Mouse (Mus musculus): ENCODE measurements around the gene Nek2. TPM values are rescaled to one million over a fixed set of nuclear protein-coding genes. Genes with fewer than 3 reads are reported as not detected.

Gene Nek2
- total and polyA plus RNA-seq, 3 experiments, result 17.3 to 61.9 (median 40.6) TPM

DNA sequence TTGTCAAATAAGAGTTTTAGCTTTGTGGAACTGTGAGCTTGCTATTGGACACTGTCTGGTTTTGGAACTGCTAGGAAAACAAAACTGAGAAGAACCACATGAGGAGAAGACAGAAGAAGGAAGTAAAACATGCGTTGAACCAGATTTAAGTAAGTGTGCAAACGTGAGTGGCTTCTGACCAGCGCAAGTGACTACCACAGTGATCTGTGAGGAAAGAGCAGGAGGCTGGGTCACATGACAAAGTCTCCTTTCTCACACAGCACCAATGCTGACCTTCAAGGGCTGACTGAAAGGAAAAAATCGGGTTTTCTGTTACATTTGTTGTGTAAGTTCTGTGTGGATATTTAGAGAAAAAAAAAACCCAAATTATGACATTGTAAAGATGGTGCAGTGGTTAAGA lies 28.3 kb downstream of the Nek2 start:
- no peak overlapping the region for H3K4me3 ChIP-seq (ENCODE audit: low read depth, low read length)
- ATAC-seq (ENCODE audit: extremely low read depth, insufficient number of reproducible peaks, low FRiP score, poor library complexity, severe bottlenecking) (no peak), DNase-seq (ENCODE audit: low spot score) (no peak)
- H3K4me1 ChIP-seq (ENCODE audit: insufficient read depth, low read depth, low read length), result peaks cover 42% of the 10 kb centered on the region
- no peaks in the 10 kb centered on the region for H3K9me3 ChIP-seq (replicated peaks)
- TF ChIP-seq POLR2AphosphoS5 (IDR thresholded peaks at IDR 0.05; ENCODE audit: insufficient replicate concordance, low read depth, low read length) (no peak), TAL1 (conservative IDR thresholded peaks at IDR 0.05; ENCODE audit: low read depth, low read length) (no peak), GATA2 (IDR thresholded peaks at IDR 0.05; ENCODE audit: borderline replicate concordance, low read depth, low read length) (no peak), GATA1 (IDR thresholded peaks at IDR 0.05; ENCODE audit: borderline replicate concordance, low read length) (no peak), CTCF (IDR thresholded peaks at IDR 0.05; ENCODE audit: low read depth, low read length) (no peak)
- no peaks in the 10 kb centered on the region for H3K36me3 ChIP-seq (replicated peaks)
- H3K27me3 ChIP-seq (ENCODE audit: insufficient read depth, low read length), result peaks cover 7% of the 10 kb centered on the region; the same call in 1 of the 2 replicates

DNA sequence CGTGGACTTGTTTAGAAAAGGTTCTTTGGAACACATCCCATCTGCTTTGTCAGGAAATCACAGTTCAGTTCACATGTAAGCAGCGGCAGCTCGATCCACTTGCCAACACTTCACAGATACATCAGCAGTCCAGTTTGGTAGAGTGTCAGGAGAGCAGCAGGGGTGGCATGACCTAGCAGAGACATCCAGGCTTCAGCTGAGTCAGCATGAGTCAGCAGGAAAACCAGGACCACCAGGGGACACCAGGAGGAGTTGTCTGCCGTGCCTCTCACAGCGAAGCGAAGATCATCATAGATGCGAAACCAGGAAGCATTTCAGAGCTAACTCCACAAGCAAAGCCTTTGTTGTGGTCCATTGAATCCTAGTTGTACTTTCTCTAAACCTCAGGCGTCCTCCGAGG lies 32.2 kb downstream of the Nek2 start:
- no peak for TF ChIP-seq CTCF (IDR thresholded peaks at IDR 0.05; ENCODE audit: low read depth, low read length)
- TF ChIP-seq TAL1 (conservative IDR thresholded peaks at IDR 0.05; ENCODE audit: low read depth, low read length), result no peak
- TF ChIP-seq GATA1 (IDR thresholded peaks at IDR 0.05; ENCODE audit: borderline replicate concordance, low read length), result no peak
- no peak for TF ChIP-seq GATA2 (IDR thresholded peaks at IDR 0.05; ENCODE audit: borderline replicate concordance, low read depth, low read length)
- no peak for TF ChIP-seq POLR2AphosphoS5 (IDR thresholded peaks at IDR 0.05; ENCODE audit: insufficient replicate concordance, low read depth, low read length)
- Histone ChIP-seq H3K27me3 (ENCODE audit: insufficient read depth, low read length) (peaks cover 5% of the 10 kb centered on the region; the same call in 1 of the 2 replicates), H3K4me1 (ENCODE audit: insufficient read depth, low read depth, low read length) (peaks cover 69% of the 10 kb centered on the region), H3K9me3 (replicated peaks) (no peaks in the 10 kb centered on the region), H3K4me3 (ENCODE audit: low read depth, low read length) (peak overlapping the region; percentile 31; the same call in 1 of the 2 replicates), H3K36me3 (replicated peaks) (no peaks in the 10 kb centered on the region)
- peak; percentile 33 for DNase-seq (ENCODE audit: low spot score)
- ATAC-seq (ENCODE audit: extremely low read depth, insufficient number of reproducible peaks, low FRiP score, poor library complexity, severe bottlenecking), result 0 out of 2 replicates have a peak, but pooled peaks have one; percentile 9

DNA sequence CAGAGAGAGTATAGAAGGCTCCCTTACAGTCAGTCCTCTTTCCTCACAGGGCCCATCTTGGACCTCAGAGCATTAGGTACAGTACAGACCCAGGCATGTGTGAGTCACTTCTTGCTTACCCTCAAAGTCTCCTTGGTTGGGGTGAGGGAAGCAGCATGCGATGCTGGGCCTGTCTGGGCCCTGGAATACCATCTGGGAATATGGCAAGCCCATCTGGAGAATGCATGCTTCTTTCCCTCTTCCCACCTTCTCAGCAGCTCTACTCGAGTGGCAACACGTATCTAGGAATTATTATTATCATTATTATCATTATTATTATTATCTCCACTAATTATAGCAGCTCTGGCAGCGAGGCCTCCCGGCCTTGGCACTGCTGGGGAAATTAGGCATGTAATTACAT lies 33.5 kb downstream of the Nek2 start:
- ATAC-seq (ENCODE audit: extremely low read depth, insufficient number of reproducible peaks, low FRiP score, poor library complexity, severe bottlenecking), result no peak
- Histone ChIP-seq H3K4me3 (ENCODE audit: low read depth, low read length) (peak overlapping the region; percentile 49; the same call in 1 of the 2 replicates), H3K27me3 (ENCODE audit: insufficient read depth, low read length) (peaks cover 2% of the 10 kb centered on the region; the same call in 1 of the 2 replicates), H3K9me3 (replicated peaks) (no peaks in the 10 kb centered on the region), H3K4me1 (ENCODE audit: insufficient read depth, low read depth, low read length) (peaks cover 70% of the 10 kb centered on the region), H3K36me3 (replicated peaks) (no peaks in the 10 kb centered on the region)
- DNase-seq (ENCODE audit: low spot score), result no peak
- no peak for TF ChIP-seq GATA1 (IDR thresholded peaks at IDR 0.05; ENCODE audit: borderline replicate concordance, low read length)
- TF ChIP-seq POLR2AphosphoS5 (IDR thresholded peaks at IDR 0.05; ENCODE audit: insufficient replicate concordance, low read depth, low read length), result no peak
- no peak for TF ChIP-seq TAL1 (conservative IDR thresholded peaks at IDR 0.05; ENCODE audit: low read depth, low read length)
- no peak for TF ChIP-seq CTCF (IDR thresholded peaks at IDR 0.05; ENCODE audit: low read depth, low read length)
- no peak for TF ChIP-seq GATA2 (IDR thresholded peaks at IDR 0.05; ENCODE audit: borderline replicate concordance, low read depth, low read length)

DNA sequence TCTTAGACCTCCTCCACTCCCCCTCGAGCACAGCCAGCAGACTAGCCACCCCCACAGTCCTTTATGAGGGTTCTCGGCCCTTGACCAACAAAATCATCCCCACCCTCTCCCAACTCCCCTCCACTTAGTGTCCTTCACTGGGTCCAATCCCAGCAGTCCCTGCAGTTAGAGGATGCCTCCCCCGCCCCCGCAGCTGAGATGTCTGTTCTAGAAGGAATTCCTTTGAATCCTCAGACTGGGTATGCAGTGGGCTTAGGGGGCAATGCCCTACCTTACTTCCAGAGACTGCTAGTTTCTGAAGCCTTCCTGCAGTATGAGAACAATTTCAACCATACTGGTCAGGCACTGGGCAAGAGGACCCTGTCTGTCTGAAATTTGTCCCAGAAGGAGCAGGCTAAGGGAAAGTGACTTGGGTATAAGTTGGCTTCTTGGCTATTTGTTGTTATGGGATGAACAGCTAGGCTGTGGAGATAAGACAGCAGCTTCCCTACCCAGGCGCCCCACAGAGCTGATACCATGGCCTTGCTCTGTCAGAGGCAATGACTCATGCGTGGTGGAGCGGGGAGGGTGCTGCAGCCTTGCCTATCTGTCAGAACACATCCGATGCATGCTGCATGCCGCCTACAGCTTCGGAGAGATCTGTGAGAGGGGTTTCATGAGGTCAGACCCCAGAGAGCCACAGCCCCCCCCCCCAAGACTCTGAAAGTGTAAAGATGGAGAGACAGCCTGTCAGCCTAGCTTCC lies 34.1 kb downstream of the Nek2 start:
- peak; percentile 90 for DNase-seq (ENCODE audit: low spot score)
- peak overlapping the region; percentile 49; the same call in 1 of the 2 replicates for H3K4me3 ChIP-seq (ENCODE audit: low read depth, low read length)
- H3K36me3 ChIP-seq (replicated peaks), result no peaks in the 10 kb centered on the region
- no peaks in the 10 kb centered on the region for H3K9me3 ChIP-seq (replicated peaks)
- ATAC-seq (ENCODE audit: extremely low read depth, insufficient number of reproducible peaks, low FRiP score, poor library complexity, severe bottlenecking), result peak; percentile 98
- H3K4me1 ChIP-seq (ENCODE audit: insufficient read depth, low read depth, low read length), result peaks cover 67% of the 10 kb centered on the region
- no peak for TF ChIP-seq CTCF (IDR thresholded peaks at IDR 0.05; ENCODE audit: low read depth, low read length)
- peak; percentile 84 for TF ChIP-seq TAL1 (conservative IDR thresholded peaks at IDR 0.05; ENCODE audit: low read depth, low read length)
- peaks cover 2% of the 10 kb centered on the region; the same call in 1 of the 2 replicates for H3K27me3 ChIP-seq (ENCODE audit: insufficient read depth, low read length)

DNA sequence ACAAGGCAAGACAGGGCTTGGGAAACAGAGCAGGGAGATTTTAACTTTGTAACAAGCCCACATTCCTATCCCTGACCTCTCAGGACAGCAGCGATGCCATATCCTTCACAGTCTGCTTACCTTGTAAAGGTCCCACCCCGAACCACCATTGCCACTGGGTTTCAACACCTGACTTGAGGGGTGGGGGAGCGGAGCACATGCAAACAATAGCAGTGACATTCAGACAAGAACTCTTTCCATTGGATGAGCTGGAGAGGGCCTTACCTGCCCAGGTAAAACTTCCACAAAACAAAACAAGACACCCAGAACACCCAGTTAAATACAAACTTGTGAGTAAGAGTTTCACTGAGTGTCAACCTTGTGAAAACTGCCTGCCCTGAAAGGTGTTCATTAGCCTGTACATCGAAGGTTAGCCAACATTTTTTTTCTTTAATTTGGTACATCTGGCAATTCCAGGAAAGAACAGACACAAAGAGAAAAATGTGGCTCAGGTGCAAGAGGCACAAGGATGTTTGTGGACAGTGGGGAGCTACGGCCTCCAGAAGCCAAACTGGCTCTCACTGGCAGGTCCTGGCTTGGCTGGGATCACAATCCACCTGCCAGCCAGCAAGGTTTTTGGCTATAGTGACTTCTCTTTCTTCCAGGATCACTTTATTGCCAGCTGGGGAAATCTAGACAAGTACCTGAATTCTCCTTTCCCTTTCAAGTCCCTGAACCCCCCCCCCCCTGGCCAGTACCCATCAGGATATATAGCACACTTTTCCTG lies 35.8 kb downstream of the Nek2 start:
- DNase-seq (ENCODE audit: low spot score), result no peak
- no peak overlapping the region for H3K4me3 ChIP-seq (ENCODE audit: low read depth, low read length)
- no peaks in the 10 kb centered on the region for H3K9me3 ChIP-seq (replicated peaks)
- H3K36me3 ChIP-seq (replicated peaks), result no peaks in the 10 kb centered on the region
- no peak for ATAC-seq (ENCODE audit: extremely low read depth, insufficient number of reproducible peaks, low FRiP score, poor library complexity, severe bottlenecking)
- H3K27me3 ChIP-seq (ENCODE audit: insufficient read depth, low read length), result peaks cover 2% of the 10 kb centered on the region
- peaks cover 54% of the 10 kb centered on the region for H3K4me1 ChIP-seq (ENCODE audit: insufficient read depth, low read depth, low read length)
- no peak for TF ChIP-seq GATA1 (IDR thresholded peaks at IDR 0.05; ENCODE audit: borderline replicate concordance, low read length)
- no peak for TF ChIP-seq CTCF (IDR thresholded peaks at IDR 0.05; ENCODE audit: low read depth, low read length)

DNA sequence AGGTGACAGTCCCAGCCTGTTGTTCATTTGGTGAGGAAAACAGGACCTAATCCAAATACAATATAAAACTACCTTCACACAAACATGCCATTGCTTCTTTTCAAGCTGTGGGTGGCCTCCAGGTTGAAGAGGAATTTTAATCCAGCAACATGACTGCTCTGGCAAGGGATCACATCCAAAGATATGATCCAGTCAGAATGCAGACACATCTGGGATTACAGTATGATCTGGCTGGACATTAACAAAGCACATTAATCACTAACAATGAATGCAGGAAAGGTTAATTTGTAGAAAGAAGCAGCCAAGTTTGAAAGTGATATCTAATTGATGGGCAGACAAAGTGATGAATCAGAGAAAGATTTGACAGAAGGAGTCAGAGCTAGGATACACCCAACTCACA lies 36.9 kb downstream of the Nek2 start:
- ATAC-seq (ENCODE audit: extremely low read depth, insufficient number of reproducible peaks, low FRiP score, poor library complexity, severe bottlenecking) (no peak), DNase-seq (ENCODE audit: low spot score) (no peak)
- Histone ChIP-seq H3K4me3 (ENCODE audit: low read depth, low read length) (no peak overlapping the region), H3K4me1 (ENCODE audit: insufficient read depth, low read depth, low read length) (peaks cover 48% of the 10 kb centered on the region), H3K36me3 (replicated peaks) (no peaks in the 10 kb centered on the region), H3K9me3 (replicated peaks) (no peaks in the 10 kb centered on the region), H3K27me3 (ENCODE audit: insufficient read depth, low read length) (peaks cover 7% of the 10 kb centered on the region)
- no peak for TF ChIP-seq GATA1 (IDR thresholded peaks at IDR 0.05; ENCODE audit: borderline replicate concordance, low read length)
- TF ChIP-seq CTCF (IDR thresholded peaks at IDR 0.05; ENCODE audit: low read depth, low read length), result no peak
- no peak for TF ChIP-seq GATA2 (IDR thresholded peaks at IDR 0.05; ENCODE audit: borderline replicate concordance, low read depth, low read length)
- no peak for TF ChIP-seq TAL1 (conservative IDR thresholded peaks at IDR 0.05; ENCODE audit: low read depth, low read length)
- TF ChIP-seq POLR2AphosphoS5 (IDR thresholded peaks at IDR 0.05; ENCODE audit: insufficient replicate concordance, low read depth, low read length), result no peak
